ENCODE assay signal across 27 mouse cellular contexts in the genomic region with DNA sequence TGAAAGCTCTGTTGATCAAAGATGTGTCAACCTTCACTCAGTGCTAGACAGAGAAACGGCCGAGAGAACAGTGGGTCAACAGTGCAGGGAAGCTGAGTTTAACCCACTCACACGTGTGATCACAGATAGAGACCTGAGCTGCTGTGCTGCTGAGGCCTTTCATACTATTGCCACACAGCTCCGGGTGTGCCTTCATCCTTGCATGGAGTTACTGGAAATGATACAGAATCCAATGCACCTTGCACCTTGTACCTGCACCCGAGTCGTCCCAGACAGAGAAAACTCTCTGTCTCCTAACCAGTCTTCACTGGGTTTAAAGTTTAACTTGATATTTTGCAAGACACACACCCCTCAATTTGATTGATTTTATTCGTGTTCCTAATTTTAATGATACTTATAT. TPM values are rescaled to one million over a fixed set of nuclear protein-coding genes. Genes with fewer than 3 reads are reported as not detected.
A peak's percentile ranks its signal among the peaks of the same experiment; 100 is the strongest.
DNase-seq lines count a peak whose midpoint lies in the region; ATAC-seq and TF ChIP-seq lines count a peak whose summit lies in the region.
"Had no signal": no experiment of that assay in that cellular context is flagged by ENCODE, and none has a peak within 500 bp of the region (broad histone marks: within the 10 kb centered on the region; RNA-seq: fewer than 3 reads in every experiment).

No protein-coding gene starts in this region.

- TF ChIP-seq CTCF in liver, embryonic 14.5 days (IDR thresholded peaks at IDR 0.05; ENCODE audit: low read depth), result no peak
- no peak for TF ChIP-seq CTCF in stomach, postnatal 0 days (IDR thresholded peaks at IDR 0.05; ENCODE audit: low read depth)

- H3K36me3 ChIP-seq in liver, embryonic 14.5 days (replicated peaks; ENCODE audit: control insufficient read depth, insufficient read depth, low read depth), result no peaks in the 10 kb centered on the region
- H3K36me3 ChIP-seq in liver, embryonic 12.5 days, result no peaks in the 10 kb centered on the region
- no peaks in the 10 kb centered on the region for H3K36me3 ChIP-seq in kidney, embryonic 15.5 days
- H3K36me3 ChIP-seq in stomach, postnatal 0 days (ENCODE audit: control insufficient read depth, insufficient read depth, low read length), result no peaks in the 10 kb centered on the region
- H3K36me3 ChIP-seq: forebrain, embryonic 10.5 days; heart, embryonic 13.5 days; hindbrain, embryonic 12.5 days; limb, embryonic 12.5 days; midbrain, embryonic 15.5 days; neural tube, embryonic 12.5 days had no signal

- H3K9me3 ChIP-seq in liver, embryonic 14.5 days (ENCODE audit: control insufficient read depth, low read length), result no peaks in the 10 kb centered on the region
- no peaks in the 10 kb centered on the region for H3K9me3 ChIP-seq in liver, embryonic 12.5 days (replicated peaks)
- no peaks in the 10 kb centered on the region for H3K9me3 ChIP-seq in kidney, embryonic 15.5 days (replicated peaks)
- H3K9me3 ChIP-seq in stomach, postnatal 0 days (ENCODE audit: control insufficient read depth, low read length), result no peaks in the 10 kb centered on the region
- H3K9me3 ChIP-seq: forebrain, embryonic 10.5 days; heart, embryonic 13.5 days; hindbrain, embryonic 12.5 days; limb, embryonic 12.5 days; megakaryocyte, embryonic 14.5 days; midbrain, embryonic 15.5 days; neural tube, embryonic 12.5 days had no signal

- peak; percentile 59; the same call in 1 of the 2 replicates for ATAC-seq in liver, embryonic 14.5 days (ENCODE audit: insufficient read depth)
- no peak; the same call in 1 of the 2 replicates for ATAC-seq in liver, embryonic 12.5 days
- ATAC-seq in kidney, embryonic 15.5 days (replicated peaks; ENCODE audit: low FRiP score), result 0 out of 2 replicates have a peak, but pooled peaks have one; percentile 40
- ATAC-seq in stomach, postnatal 0 days (ENCODE audit: low FRiP score, low TSS enrichment), result 0 out of 2 replicates have a peak, but pooled peaks have one; percentile 26
- ATAC-seq: forebrain, postnatal 0 days; inflammation-experienced regulatory T-cells, adult 6 months; midbrain, embryonic 15.5 days had no signal

- no peak overlapping the region for H3K4me3 ChIP-seq in liver, embryonic 14.5 days (ENCODE audit: insufficient read depth in 1 of 2, low read depth in 2 of 2, low read length in 2 of 2)
- no peak overlapping the region for H3K4me3 ChIP-seq in liver, embryonic 12.5 days
- H3K4me3 ChIP-seq in kidney, embryonic 15.5 days (replicated peaks), result no peak overlapping the region
- no peak overlapping the region for H3K4me3 ChIP-seq in stomach, postnatal 0 days (ENCODE audit: low read depth, low read length)
- H3K4me3 ChIP-seq: forebrain, embryonic 10.5 days; heart, adult 2 months; heart, embryonic 13.5 days; hindbrain, embryonic 12.5 days; layer of hippocampus, adult 2 months; limb, embryonic 12.5 days; megakaryocyte, embryonic 14.5 days; midbrain, embryonic 15.5 days; neural tube, embryonic 12.5 days had no signal

- WGBS in liver, embryonic 14.5 days (ENCODE audit: insufficient replicate concordance), result 49% methylated on average over 7 of the region's 7 CpGs
- WGBS in liver, embryonic 12.5 days (ENCODE audit: insufficient replicate concordance), result 57% methylated on average over 7 of the region's 7 CpGs
- WGBS in kidney, embryonic 15.5 days, result 63% methylated on average over 7 of the region's 7 CpGs
- 67% methylated on average over 7 of the region's 7 CpGs for WGBS in stomach, postnatal 0 days

- no peak for TF ChIP-seq EP300 in liver, embryonic 14.5 days (IDR thresholded peaks at IDR 0.05; ENCODE audit: low read depth)
- TF ChIP-seq EP300 in stomach, postnatal 0 days (optimal IDR thresholded peaks at IDR 0.05), result no peak

- no peak overlapping the region for H3K27ac ChIP-seq in liver, embryonic 14.5 days
- H3K27ac ChIP-seq in liver, embryonic 12.5 days, result no peak overlapping the region
- H3K27ac ChIP-seq in kidney, embryonic 15.5 days, result no peak overlapping the region
- no peak overlapping the region for H3K27ac ChIP-seq in stomach, postnatal 0 days (replicated peaks)
- H3K27ac ChIP-seq: forebrain, embryonic 10.5 days; heart, adult 2 months; heart, embryonic 13.5 days; hindbrain, embryonic 12.5 days; layer of hippocampus, adult 2 months; limb, embryonic 12.5 days; midbrain, embryonic 15.5 days; neural tube, embryonic 12.5 days had no signal

- H3K4me1 ChIP-seq in liver, embryonic 14.5 days (replicated peaks; ENCODE audit: control insufficient read depth in 2 of 2, insufficient read depth in 2 of 2, low read length in 1 of 2), result peaks cover 0 to 2% of the 10 kb centered on the region in 2 experiments; a peak in 1 of 4 replicates
- H3K4me1 ChIP-seq in liver, embryonic 12.5 days, result no peaks in the 10 kb centered on the region
- no peaks in the 10 kb centered on the region for H3K4me1 ChIP-seq in kidney, embryonic 15.5 days
- no peaks in the 10 kb centered on the region; the same call in 1 of the 2 replicates for H3K4me1 ChIP-seq in stomach, postnatal 0 days (replicated peaks; ENCODE audit: control insufficient read depth, insufficient read depth)
- H3K4me1 ChIP-seq: forebrain, embryonic 10.5 days; hindbrain, embryonic 12.5 days; limb, embryonic 12.5 days; midbrain, embryonic 15.5 days; neural tube, embryonic 12.5 days had no signal

- H3K27me3 ChIP-seq in liver, embryonic 14.5 days (ENCODE audit: control insufficient read depth, insufficient read depth, low read length), result no peaks in the 10 kb centered on the region
- no peaks in the 10 kb centered on the region for H3K27me3 ChIP-seq in liver, embryonic 12.5 days (replicated peaks)
- no peaks in the 10 kb centered on the region for H3K27me3 ChIP-seq in kidney, embryonic 15.5 days
- H3K27me3 ChIP-seq in stomach, postnatal 0 days (ENCODE audit: control insufficient read depth, insufficient read depth, low read length), result no peaks in the 10 kb centered on the region
- H3K27me3 ChIP-seq: heart, embryonic 13.5 days; hindbrain, embryonic 12.5 days; megakaryocyte, embryonic 14.5 days; midbrain, embryonic 15.5 days; neural tube, embryonic 12.5 days had no signal

- DNase-seq in liver, embryonic 14.5 days (ENCODE audit: low read depth in 3 of 3, low spot score in 3 of 3), result no peak
- DNase-seq in kidney, postnatal 36 days, result peak; percentile 60 to 81
- no peak for DNase-seq in stomach, postnatal 0 days (ENCODE audit: low spot score)
- no peak for DNase-seq in frontal cortex, postnatal 10 days (ENCODE audit: low spot score in 2 of 2)
- no peak for DNase-seq in thymus, postnatal 4 days
- no peak for DNase-seq in frontal cortex, postnatal 14 days (ENCODE audit: low spot score in 2 of 2)
- DNase-seq: cerebellum, adult 11-12 months; cerebellum, postnatal 14 days; forebrain, postnatal 0 days; gastrocnemius, postnatal 36 days; heart, adult 2 months; heart, postnatal 14 days; layer of hippocampus, postnatal 36 days; lung, embryonic 14.5 days; right cerebral cortex, postnatal 25 days had no signal

- H3K9ac ChIP-seq in liver, embryonic 14.5 days (replicated peaks), result no peak overlapping the region
- H3K9ac ChIP-seq in liver, embryonic 12.5 days, result no peak overlapping the region
- no peak overlapping the region for H3K9ac ChIP-seq in kidney, embryonic 15.5 days
- no peak overlapping the region for H3K9ac ChIP-seq in stomach, postnatal 0 days (ENCODE audit: low read length)
- H3K9ac ChIP-seq: forebrain, postnatal 0 days; heart, embryonic 13.5 days; hindbrain, embryonic 12.5 days; limb, embryonic 12.5 days; lung, embryonic 14.5 days; midbrain, embryonic 15.5 days; neural tube, embryonic 12.5 days had no signal

- no peak overlapping the region for H3K4me2 ChIP-seq in liver, embryonic 14.5 days (ENCODE audit: low read depth)
- no peak overlapping the region for H3K4me2 ChIP-seq in liver, embryonic 12.5 days
- no peak overlapping the region for H3K4me2 ChIP-seq in kidney, embryonic 15.5 days
- H3K4me2 ChIP-seq in stomach, postnatal 0 days (replicated peaks; ENCODE audit: low read depth), result no peak overlapping the region
- H3K4me2 ChIP-seq: heart, embryonic 13.5 days; hindbrain, embryonic 12.5 days; limb, embryonic 12.5 days; lung, embryonic 14.5 days; midbrain, embryonic 15.5 days; neural tube, embryonic 12.5 days had no signal

RNA-seq across cellular contexts. Expression of gene Cxcl1, which starts 18.7 kb away (rescaled TPM):
- polyA plus RNA-seq in liver, embryonic 14.5 days (2012; rRNA removed), result 1.5 and 2.5 TPM in 2 replicates
- 1.8 and 5.9 TPM in 2 replicates for polyA plus RNA-seq in liver, embryonic 14.5 days (2014; fragmentation: Nextera tagmentation; extraction: Ambion mirVana)
- 0.21 and 0.24 TPM in 2 replicates for polyA plus RNA-seq in liver, embryonic 12.5 days (2016; fragmentation: Nextera tagmentation; extraction: Ambion mirVana)
- 0.65 and 0.77 TPM in 2 replicates for polyA plus RNA-seq in kidney, embryonic 15.5 days (2015; fragmentation: Nextera tagmentation; extraction: Ambion mirVana)
- polyA plus RNA-seq in stomach, postnatal 0 days (2015; fragmentation: Nextera tagmentation; extraction: Ambion mirVana), result 0.38 and 0.93 TPM in 2 replicates
- polyA plus RNA-seq: forebrain, embryonic 10.5 days; inflammation-experienced regulatory T-cells, adult 6 months; neural tube, embryonic 12.5 days had no signal

RNA-seq across cellular contexts. Expression of gene Cxcl2, which starts 31.3 kb away (rescaled TPM):
- 0.03 and 0.24 TPM in 2 replicates for polyA plus RNA-seq in liver, embryonic 14.5 days (2012; rRNA removed)
- not detected in 2 replicates for polyA plus RNA-seq in liver, embryonic 14.5 days (2014; fragmentation: Nextera tagmentation; extraction: Ambion mirVana)
- 0.44 TPM in 1 of 2 replicates, not detected in the other for polyA plus RNA-seq in liver, embryonic 12.5 days (2016; fragmentation: Nextera tagmentation; extraction: Ambion mirVana)
- not detected in 2 replicates for polyA plus RNA-seq in kidney, embryonic 15.5 days (2015; fragmentation: Nextera tagmentation; extraction: Ambion mirVana)
- polyA plus RNA-seq in stomach, postnatal 0 days (2015; fragmentation: Nextera tagmentation; extraction: Ambion mirVana), result 0.15 and 0.16 TPM in 2 replicates
- polyA plus RNA-seq: embryonic facial prominence, embryonic 11.5 days; forebrain, embryonic 10.5 days; forebrain, postnatal 0 days; heart, embryonic 13.5 days; hindbrain, embryonic 12.5 days; limb, embryonic 12.5 days; lung, embryonic 14.5 days; midbrain, embryonic 15.5 days; neural tube, embryonic 12.5 days had no signal

RNA-seq across cellular contexts. Expression of gene Mthfd2l, which starts 58.5 kb away (rescaled TPM):
- 3.7 and 4.4 TPM in 2 replicates for polyA plus RNA-seq in liver, embryonic 14.5 days (2012; rRNA removed)
- 9.1 and 9.2 TPM in 2 replicates for polyA plus RNA-seq in liver, embryonic 14.5 days (2014; fragmentation: Nextera tagmentation; extraction: Ambion mirVana)
- 11.4 and 13.9 TPM in 2 replicates for polyA plus RNA-seq in liver, embryonic 12.5 days (2016; fragmentation: Nextera tagmentation; extraction: Ambion mirVana)
- polyA plus RNA-seq in kidney, embryonic 15.5 days (2015; fragmentation: Nextera tagmentation; extraction: Ambion mirVana), result 47.1 and 61.2 TPM in 2 replicates
- polyA plus RNA-seq in stomach, postnatal 0 days (2015; fragmentation: Nextera tagmentation; extraction: Ambion mirVana), result 44.2 and 45.5 TPM in 2 replicates

Comparison
In these comparisons a context has a peak if more than half of its experiments do, and no peak if none do; other contexts are left out.
1. DNase-seq: peak in kidney, postnatal 36 days (2 of 2); none in liver, embryonic 14.5 days (0 of 3), stomach, postnatal 0 days (single experiment), frontal cortex, postnatal 10 days (0 of 2), thymus, postnatal 4 days (single experiment) and frontal cortex, postnatal 14 days (0 of 2).